Mouse (Mus musculus) spleen, embryonic (tissue): ENCODE results near the gene Vmn1r45.
"Not testable (repeated sequence)": the region's sequence is repeated elsewhere in the genome, so short reads cannot be mapped to it uniquely, and the experiment has no call there.

Experiments used
- CTCF ChIA-PET: fragments of 350-600 bp; sonication (Branson Sonifier 250); formaldehyde crosslinking; loops from one replicate; lab custom pipeline; 2022; lab: Charles Lee

Vmn1r45 gene

GRCm38 (mm10) chr6:89940498-89940897 lies at the start of gene Vmn1r45:
Gene Vmn1r45 (minus strand): TSS chr6:89940598.
- CTCF ChIA-PET = not testable (repeated sequence)

GRCm38 (mm10) chr6:89985989-89986388 lies 45.6 kb upstream of the Vmn1r45 start:
- CTCF ChIA-PET = no interaction called here

- CTCF ChIA-PET = no interaction called here
These were observed 28.6 kb upstream of the Vmn1r45 start, which contains the start of gene Vmn1r46 for GRCm38 (mm10) chr6:89969013-89969412. Gene Vmn1r46 (plus strand): TSS chr6:89969313.

GRCm38 (mm10) chr6:89966341-89966740 lies 25.9 kb upstream of the Vmn1r45 start:
- CTCF ChIA-PET = no interaction called here

GRCm38 (mm10) chr6:89953556-89953955 lies 13.2 kb upstream of the Vmn1r45 start:
- CTCF ChIA-PET = no interaction called here

GRCm38 (mm10) chr6:89940926-89941325 lies 528 bp upstream of the Vmn1r45 start:
- CTCF ChIA-PET = no interaction called here

- CTCF ChIA-PET = no interaction called here
These were observed 56.6 kb downstream of the Vmn1r45 start for GRCm38 (mm10) chr6:89883812-89884211.

- CTCF ChIA-PET = no interaction called here
These were observed 57.0 kb downstream of the Vmn1r45 start, which contains the start of gene Vmn1r44 for GRCm38 (mm10) chr6:89883360-89883759. Gene Vmn1r44 (plus strand): TSS chr6:89883660.
